Mouse (Mus musculus): ENCODE data around the gene Ndufv1.
"Not testable (repeated sequence)": the region's sequence is repeated elsewhere in the genome, so short reads cannot be mapped to it uniquely, and the experiment has no call there.

Ndufv1 gene

GRCm38 (mm10) chr19:3974608-3975007 is 38.0 kb downstream of the Ndufv1 start:
- DNase-seq (ENCODE audit: low spot score in 2 of 2), result not testable (repeated sequence)

GRCm38 (mm10) chr19:3972229-3972628 is 40.4 kb downstream of the Ndufv1 start, which contains the start of gene Aldh3b2:
Gene Aldh3b2 (plus strand): TSS chr19:3972328.
- no peak for DNase-seq (ENCODE audit: low spot score in 2 of 2)

DNA sequence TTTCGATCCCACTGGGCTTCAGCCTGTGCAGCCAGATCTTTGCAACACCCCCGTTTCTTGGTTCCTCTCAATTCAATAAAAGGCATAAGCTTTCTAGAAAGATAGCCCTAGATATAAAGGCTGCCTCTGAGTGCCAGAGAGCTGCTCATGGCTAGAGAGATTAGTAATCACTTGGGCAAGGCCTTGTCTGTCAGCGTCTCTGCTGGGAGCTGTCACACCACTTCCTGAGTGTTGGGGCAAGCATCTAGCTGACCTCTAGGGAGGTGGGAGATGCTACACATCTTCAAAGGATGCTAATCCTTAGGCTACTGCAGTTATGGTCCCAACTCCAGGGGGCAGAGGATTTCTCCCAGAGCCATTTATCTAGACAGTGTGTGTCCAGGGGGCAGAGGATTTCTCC is 45.3 kb downstream of the Ndufv1 start:
- DNase-seq (ENCODE audit: low spot score in 2 of 2), result no peak

DNA sequence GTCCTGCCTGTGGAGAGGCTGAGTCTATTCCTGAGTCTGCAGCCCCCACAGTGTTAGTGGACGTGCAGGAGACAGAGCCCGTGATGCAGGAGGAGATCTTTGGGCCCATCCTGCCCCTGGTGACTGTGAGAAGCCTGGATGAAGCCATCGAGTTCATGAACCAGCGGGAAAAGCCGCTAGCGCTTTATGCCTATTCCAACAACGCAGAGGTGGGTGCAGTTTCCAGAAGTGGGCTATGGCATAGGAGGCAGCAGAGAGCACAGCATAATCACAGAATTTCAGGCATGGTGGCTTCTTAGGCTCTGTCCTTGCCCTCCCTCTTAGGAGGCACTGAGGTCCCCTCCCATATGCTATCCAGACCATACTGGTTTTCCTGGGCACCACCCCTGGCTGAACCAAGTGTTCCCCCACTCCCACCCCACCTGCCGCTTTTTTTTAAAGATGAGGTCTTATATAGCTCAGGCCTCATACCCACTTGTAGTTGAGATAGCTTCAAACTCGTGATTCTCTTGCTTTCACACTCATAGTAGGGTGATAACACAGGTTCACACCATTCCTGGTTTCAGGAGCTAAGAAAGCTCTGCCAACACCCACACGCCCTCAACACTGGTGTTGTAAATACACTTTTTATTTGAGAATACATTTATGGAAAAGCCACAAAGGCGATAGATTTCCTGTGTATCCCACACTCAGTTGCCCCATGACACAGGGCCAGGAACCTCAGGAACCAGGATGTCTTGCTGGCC is 46.1 kb downstream of the Ndufv1 start:
- no peak for DNase-seq (ENCODE audit: low spot score in 2 of 2)

DNA sequence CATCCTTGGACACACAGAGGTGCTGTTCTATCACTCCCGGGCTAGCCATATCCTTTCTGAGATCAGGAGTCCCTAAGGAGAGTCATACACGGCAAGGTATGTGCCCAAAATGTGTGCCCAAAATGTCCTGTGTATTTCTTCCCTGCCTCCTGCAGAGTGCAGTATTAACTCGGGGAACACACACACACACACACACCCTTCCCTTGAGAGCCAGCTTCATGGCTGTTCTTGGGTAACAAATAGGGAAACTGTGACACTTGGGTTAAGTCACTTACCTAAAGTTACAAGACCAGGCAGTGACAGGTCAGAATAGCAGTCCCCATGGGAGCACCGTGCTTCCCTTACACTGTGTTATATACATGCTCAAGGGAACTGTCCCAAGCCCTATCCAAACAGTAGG is 48.6 kb downstream of the Ndufv1 start:
- no peak for DNase-seq (ENCODE audit: low spot score in 2 of 2)

DNA sequence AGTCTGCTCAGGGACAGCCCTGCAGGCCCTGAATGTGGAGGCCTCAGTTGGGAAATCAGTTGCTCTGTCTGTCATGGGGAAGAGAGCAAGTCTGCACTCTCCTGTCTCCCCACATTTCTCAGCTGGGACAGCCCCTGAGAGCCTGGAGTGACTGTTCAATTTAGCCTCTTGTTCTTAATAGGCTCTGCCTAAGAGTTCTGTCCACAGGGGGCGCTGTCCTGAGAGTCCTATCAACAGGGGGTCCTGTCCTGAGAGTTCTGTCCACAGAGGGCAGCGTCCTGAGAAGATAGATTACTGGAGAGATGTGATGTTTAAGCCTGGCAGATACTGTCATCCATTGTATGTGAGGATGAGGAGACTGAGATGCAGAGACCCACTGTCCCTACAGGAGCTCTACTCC is 50.1 kb downstream of the Ndufv1 start:
- DNase-seq (ENCODE audit: low spot score in 2 of 2), result no peak

DNA sequence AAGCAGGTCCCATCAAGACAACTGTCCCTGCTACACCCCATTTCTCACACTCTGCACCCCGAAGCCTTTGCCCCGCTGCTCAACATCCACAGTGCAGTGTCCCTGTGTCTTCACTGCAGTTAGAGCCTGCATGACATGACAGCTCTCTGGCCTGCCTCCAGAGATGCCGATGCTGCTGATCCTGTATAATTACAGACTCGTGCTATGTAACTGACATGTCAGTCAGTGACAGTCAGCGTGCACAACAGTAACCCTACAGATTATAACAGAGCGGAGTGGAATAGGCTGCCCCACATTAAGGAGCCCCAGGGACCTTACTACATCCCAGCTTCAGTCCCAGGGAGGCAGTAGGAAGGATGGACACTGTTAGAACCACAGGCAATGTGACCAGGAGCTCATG is 50.8 kb downstream of the Ndufv1 start:
- DNase-seq (ENCODE audit: low spot score in 2 of 2), result not testable (repeated sequence)

DNA sequence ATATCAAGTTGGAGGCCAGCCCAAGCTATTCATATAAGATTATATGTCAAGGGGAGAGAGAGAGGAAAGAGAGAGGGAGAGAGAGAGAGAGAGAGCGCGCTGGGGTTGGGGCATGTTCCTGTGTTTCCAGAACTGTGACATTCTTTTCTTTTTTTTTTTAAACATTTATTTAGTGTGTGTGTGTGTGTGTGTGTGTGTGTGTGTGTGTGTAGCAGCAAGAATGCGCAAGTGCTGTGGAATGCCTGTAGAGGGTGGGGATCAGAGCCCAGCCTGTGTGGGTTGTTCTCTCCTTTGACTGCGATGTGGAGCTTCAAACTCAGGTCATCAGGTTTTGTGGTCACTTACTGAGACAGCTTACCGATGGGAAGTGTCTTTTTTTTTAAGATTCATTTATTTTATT is 52.4 kb downstream of the Ndufv1 start:
- DNase-seq (ENCODE audit: low spot score in 2 of 2), result no peak

GRCm38 (mm10) chr19:3959030-3959429 is 53.6 kb downstream of the Ndufv1 start:
- no peak for DNase-seq (ENCODE audit: low spot score in 2 of 2)

DNA sequence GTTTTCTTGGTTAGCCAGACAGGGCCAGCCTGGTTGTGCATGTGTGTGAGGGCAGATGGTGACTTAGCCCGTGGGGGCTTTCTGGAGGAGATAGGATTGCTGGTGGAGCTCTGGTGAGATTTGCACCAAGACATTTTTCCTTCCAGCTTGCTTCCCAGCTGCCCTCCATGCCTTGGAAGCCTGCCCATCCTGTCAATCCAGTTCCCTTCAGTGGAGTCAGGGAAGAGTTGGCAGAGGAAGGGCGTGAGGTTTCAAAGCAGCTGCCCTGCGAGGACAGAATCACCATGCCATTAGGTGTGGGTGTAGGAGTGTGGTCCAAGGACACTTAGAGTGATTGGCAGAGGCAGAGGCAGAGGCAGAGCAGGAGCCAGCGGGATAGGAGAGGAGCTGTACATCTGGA is 54.1 kb downstream of the Ndufv1 start, which contains the start of gene Aldh3b3:
Gene Aldh3b3 (plus strand): TSS at position 176 of the 400 bp plus-strand sequence.
- no peak for DNase-seq (ENCODE audit: low spot score in 2 of 2)

Measured in right cerebral cortex, postnatal 10 days (tissue).